Mouse (Mus musculus) left cerebral cortex, adult 2 months (tissue): Measurements from ENCODE around the gene 1700020D05Rik. TPM values are rescaled to one million over a fixed set of nuclear protein-coding genes. Genes with fewer than 3 reads are reported as not detected.
"Not testable (repeated sequence)": the region's sequence is repeated elsewhere in the genome, so short reads cannot be mapped to it uniquely, and the experiment has no call there.

Experiments
- DNase-seq, 2 experiments: peaks; one replicate each; pipeline ENCODE4 v3.0.0; 2021 to 2022; ENCODE audit warnings: low spot score in 2 of 2, mixed read lengths in 1 of 2; ENCODE audit errors: extremely low spot score in 1 of 2
- H3K27ac ChIP-seq: fragments of 200-600 bp; 2 replicates; pipeline ENCODE4 v1.8.1; 2022
- H3K4me3 ChIP-seq: fragments of 200-600 bp; 2 replicates; pipeline ENCODE4 v1.8.1; 2022
- CTCF ChIP-seq: fragments of 200-600 bp; IDR thresholded peaks from 2 replicates; pipeline ENCODE4 v1.8.1; 2022; ENCODE audit warnings: antibody characterized with exemption, mild to moderate bottlenecking, moderate library complexity
- intact Hi-C: fragments of 180-260 bp; cut with DNase I; formaldehyde crosslinking; loops from one replicate; pipeline ENCODE4 v1.15.1; 2025
- total RNA-seq, 2 experiments: library from RNA; stranded (reverse); gene quantifications; 2 replicates each; pipeline ENCODE4 v1.2.3; 2021

Gene 1700020D05Rik
- total RNA-seq, 2 experiments from 2014 or later, result 8.0 to 9.2 TPM

DNA sequence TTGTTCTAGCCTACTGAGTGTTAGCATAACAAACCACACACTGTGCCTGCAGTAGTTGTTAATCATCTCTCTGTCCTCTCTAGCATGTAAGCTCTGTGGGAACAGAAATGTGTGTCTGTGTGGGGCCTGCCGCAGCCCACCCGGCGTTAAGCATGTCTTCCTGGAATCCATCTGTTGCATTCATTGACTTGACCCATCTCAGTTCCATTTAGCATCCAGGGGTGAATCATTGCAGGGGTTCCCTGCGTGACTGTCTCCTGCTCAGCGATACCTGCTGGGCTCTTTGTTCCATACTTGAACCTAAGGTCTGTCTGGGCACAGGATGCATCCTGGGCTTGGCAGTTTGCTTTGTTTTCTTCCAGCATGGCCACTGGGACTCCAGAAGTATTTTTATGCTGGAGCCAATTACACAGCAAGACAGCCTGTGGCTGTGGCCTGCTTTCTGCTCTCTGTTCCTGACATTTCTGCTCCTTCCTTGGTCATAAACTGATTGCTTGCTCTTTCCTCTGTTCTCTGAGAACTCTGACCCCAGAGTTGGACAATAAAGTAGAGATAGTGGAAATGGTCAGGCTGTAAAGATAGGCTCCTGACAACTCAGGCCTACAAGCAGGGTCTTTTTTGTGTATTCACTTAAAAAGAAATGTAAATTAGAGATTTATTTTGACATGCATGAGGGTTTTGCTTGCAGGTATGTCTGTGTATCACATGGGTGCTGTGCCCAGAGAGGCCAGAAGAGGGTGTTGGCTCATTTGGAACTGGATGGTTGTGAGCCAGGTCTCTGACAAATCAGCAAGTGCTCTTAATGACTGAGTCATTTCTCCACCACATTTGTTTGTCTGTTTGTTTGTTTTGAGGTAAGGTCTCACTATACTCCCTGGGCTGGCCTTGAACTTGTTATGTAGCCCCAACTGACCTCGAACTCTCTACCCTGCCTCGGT is 12.5 kb upstream of the 1700020D05Rik start:
- no peak for DNase-seq
- no peak overlapping the region; the same call in 1 of the 2 replicates for H3K27ac ChIP-seq
- no peak; the same call in 1 of the 2 replicates for TF ChIP-seq CTCF
- no peak overlapping the region for H3K4me3 ChIP-seq
- intact Hi-C loops, result no loop called here

- TF ChIP-seq CTCF, result no peak
- H3K4me3 ChIP-seq, result no peak overlapping the region
- DNase-seq, result no peak
- no peak overlapping the region for H3K27ac ChIP-seq
- intact Hi-C loops, result no loop called here
Observed at GRCm38 (mm10) chr19:5513005-5513349, 9.4 kb upstream of the 1700020D05Rik start.

GRCm38 (mm10) chr19:5512091-5513004 is 8.8 kb upstream of the 1700020D05Rik start:
- Histone ChIP-seq H3K4me3 (no peak overlapping the region), H3K27ac (no peak overlapping the region)
- TF ChIP-seq CTCF, result no peak
- intact Hi-C loops, result no loop called here
- no peak for DNase-seq

- H3K27ac ChIP-seq, result peak overlapping the region; percentile 90
- intact Hi-C loops, result loop anchor here (2.0 kb wide), 1 partner anchor 20 kb away; the partner anchor contains the start of gene Cfl1
- DNase-seq, result no peak
- TF ChIP-seq CTCF, result no peak
- peak overlapping the region; percentile 59 for H3K4me3 ChIP-seq
Observed at GRCm38 (mm10) chr19:5511074-5511632, 7.6 kb upstream of the 1700020D05Rik start.

DNA sequence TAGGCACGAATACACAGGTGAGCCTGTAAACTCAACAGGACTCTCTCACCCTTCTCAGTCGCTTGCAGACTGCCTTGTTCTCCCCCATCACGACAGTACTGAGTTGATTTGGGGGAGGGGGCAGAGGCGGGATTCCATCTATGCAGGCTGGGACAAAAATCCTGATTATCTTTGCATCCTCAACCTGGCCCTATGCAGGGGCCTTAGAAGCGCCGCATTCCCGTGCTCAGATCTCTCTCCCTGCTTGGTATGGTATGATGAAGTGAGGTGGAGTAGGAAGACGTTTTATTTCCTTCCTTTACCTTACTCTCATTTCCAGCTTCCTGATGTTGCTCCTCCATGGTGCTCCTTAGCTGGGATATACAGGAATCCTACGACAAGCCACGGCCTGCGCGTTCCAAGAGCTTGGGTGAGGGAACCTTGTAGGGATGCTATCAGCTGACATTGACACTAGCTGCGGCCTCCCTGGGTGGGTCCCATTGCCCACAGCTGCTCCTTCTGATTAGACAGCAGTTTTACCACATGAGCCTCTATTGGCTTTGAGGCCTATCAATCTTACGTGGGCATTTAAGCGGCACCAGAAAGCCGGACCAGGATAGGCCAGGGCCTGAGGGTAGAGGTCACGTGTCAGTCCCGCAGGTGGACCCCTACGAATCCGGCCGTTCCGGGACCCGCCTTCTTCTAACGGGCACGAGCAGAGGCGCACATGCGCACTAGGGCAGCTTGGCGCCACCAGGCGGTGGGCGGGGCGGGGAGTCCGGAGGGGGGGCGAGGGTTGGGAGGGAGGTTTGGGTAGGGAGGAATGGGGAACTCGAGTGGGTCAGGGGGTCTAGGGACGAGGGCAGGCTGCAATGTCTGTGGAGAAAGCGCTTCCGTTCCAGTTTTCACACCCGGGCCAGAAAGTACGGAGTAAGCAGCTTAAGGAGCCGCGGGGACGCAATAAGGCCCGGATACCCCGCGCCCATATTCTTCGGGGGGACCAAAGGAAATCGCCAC is 6.7 kb upstream of the 1700020D05Rik start, which contains the start of gene Snx32:
Gene Snx32, minus strand, starts transcription at position 508 of the 996 bp plus-strand sequence.
- intact Hi-C loops, result loop anchor here (2.0 kb wide), 1 partner anchor 20 kb away; the partner anchor contains the start of gene Cfl1
- H3K27ac ChIP-seq, result peak within 1 kb of the TSS; percentile 90

GRCm38 (mm10) chr19:5500330-5500875 is 3.2 kb downstream of the 1700020D05Rik start:
- no peak for TF ChIP-seq CTCF
- H3K4me3 ChIP-seq, result no peak overlapping the region
- intact Hi-C loops, result no loop called here
- no peak overlapping the region for H3K27ac ChIP-seq
- DNase-seq, result no peak

More for the DNA sequence above, 6.7 kb upstream of the 1700020D05Rik start, which contains the start of gene Snx32:
- peak within 1 kb of the TSS; percentile 59 for H3K4me3 ChIP-seq
- TF ChIP-seq CTCF, result peak; percentile 32
- peak; percentile 95 to 98 for DNase-seq

GRCm38 (mm10) chr19:5496052-5496370 is 7.6 kb downstream of the 1700020D05Rik start:
- intact Hi-C loops, result no loop called here
- no peak overlapping the region for H3K27ac ChIP-seq
- no peak for DNase-seq
- TF ChIP-seq CTCF, result no peak
- H3K4me3 ChIP-seq, result no peak overlapping the region

DNA sequence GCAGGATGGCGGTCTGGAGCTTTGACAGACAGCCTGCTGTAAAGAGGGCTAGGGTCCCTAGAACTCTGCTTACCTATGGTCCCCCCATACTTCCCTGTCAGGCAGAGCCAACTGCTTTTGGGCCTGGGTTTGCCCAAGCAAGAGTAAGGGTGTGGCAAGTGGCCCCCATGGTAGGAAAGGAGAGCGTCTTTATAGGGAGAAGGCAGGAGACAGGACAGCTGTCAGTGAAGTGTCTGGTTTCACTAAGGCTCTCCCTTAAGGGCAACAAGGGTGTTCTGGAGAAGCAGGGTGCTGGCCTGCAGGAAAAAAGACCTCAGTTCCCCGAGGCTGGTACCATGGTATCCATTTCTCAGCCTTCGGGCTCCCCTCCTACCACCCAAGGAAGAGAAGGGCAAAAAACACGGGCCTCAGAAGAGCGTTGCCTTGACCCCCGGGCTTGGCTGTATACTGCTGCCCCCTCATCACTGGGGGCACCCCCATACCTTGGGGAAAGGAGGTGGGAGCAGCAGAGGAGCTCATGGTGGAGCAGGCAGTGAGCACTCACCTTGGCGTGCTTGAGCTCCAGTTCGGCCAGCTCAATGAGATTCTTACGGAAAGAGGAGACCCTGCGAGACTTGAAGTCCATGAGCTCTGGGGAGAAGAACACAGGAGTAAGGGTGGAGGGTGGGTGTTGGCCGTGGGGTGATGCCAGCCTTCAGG is 8.1 kb downstream of the 1700020D05Rik start:
- intact Hi-C loops, result no loop called here
- no peak for TF ChIP-seq CTCF

DNA sequence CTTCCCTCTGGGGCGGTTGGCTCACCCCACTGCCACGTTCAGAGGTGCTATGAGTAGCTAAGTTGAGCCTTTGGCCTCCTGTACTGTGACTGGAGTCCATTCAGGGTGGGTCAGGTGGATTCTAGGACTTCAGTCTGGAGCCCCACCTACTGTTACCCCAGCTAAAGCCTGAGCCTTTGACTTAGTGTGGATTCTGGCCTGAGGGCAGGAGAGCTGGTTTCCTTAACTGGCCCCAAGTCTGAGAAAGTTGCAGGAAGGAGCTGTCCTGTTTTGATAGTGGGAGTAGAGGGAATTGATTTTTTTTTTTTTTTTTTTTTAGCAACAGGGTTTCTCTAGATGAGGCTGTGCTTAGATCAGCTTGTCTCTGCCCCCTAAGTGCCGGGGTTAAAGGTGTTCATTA is 9.3 kb downstream of the 1700020D05Rik start:
- TF ChIP-seq CTCF, result no peak
- Histone ChIP-seq H3K4me3 (no peak overlapping the region), H3K27ac (no peak overlapping the region)
- no peak for DNase-seq
- intact Hi-C loops, result no loop called here

More for the DNA sequence above, 8.1 kb downstream of the 1700020D05Rik start:
- no peak for DNase-seq
- Histone ChIP-seq H3K27ac (no peak overlapping the region), H3K4me3 (no peak overlapping the region)

GRCm38 (mm10) chr19:5493301-5493721 is 10.3 kb downstream of the 1700020D05Rik start:
- DNase-seq, intact Hi-C loops, H3K4me3 ChIP-seq, H3K27ac ChIP-seq: not testable (repeated sequence)
